Mouse (Mus musculus): ENCODE data around the gene S100a7a. TPM values are rescaled to one million over a fixed set of nuclear protein-coding genes. Genes with fewer than 3 reads are reported as not detected.

Gene S100a7a
- polyA plus RNA-seq, 1 experiment from 2014 or later = not detected

GRCm38 (mm10) chr3:90657405-90657804 lies 3.6 kb downstream of the S100a7a start:
- ATAC-seq (ENCODE audit: insufficient number of reproducible peaks, insufficient read depth, low FRiP score, low TSS enrichment, low read depth) = no peak
- H3K4me3 ChIP-seq (replicated peaks) = no peak overlapping the region

GRCm38 (mm10) chr3:90659364-90660044 lies 5.7 kb downstream of the S100a7a start:
- no peak overlapping the region for H3K9ac ChIP-seq (replicated peaks)
- no peaks in the 10 kb centered on the region for H3K4me1 ChIP-seq (replicated peaks)
- no peak overlapping the region for H3K4me3 ChIP-seq (replicated peaks)
- no peak overlapping the region for H3K27ac ChIP-seq
- no peak for ATAC-seq (ENCODE audit: insufficient number of reproducible peaks, insufficient read depth, low FRiP score, low TSS enrichment, low read depth)
- no peak overlapping the region for H3K4me2 ChIP-seq
- H3K9me3 ChIP-seq = no peaks in the 10 kb centered on the region
- peaks cover 3% of the 10 kb centered on the region; the same call in 1 of the 2 replicates for H3K27me3 ChIP-seq
- H3K36me3 ChIP-seq = no peaks in the 10 kb centered on the region

More at GRCm38 (mm10) chr3:90657405-90657804, 3.6 kb downstream of the S100a7a start:
- H3K4me2 ChIP-seq = no peak overlapping the region
- no peak overlapping the region for H3K9ac ChIP-seq (replicated peaks)
- 78% methylated on average over 4 of the region's 4 CpGs for WGBS
- H3K27ac ChIP-seq = no peak overlapping the region
- H3K36me3 ChIP-seq = no peaks in the 10 kb centered on the region
- no peaks in the 10 kb centered on the region for H3K4me1 ChIP-seq (replicated peaks)
- no peaks in the 10 kb centered on the region for H3K9me3 ChIP-seq
- peaks cover 15% of the 10 kb centered on the region; the same call in 1 of the 2 replicates for H3K27me3 ChIP-seq

DNA sequence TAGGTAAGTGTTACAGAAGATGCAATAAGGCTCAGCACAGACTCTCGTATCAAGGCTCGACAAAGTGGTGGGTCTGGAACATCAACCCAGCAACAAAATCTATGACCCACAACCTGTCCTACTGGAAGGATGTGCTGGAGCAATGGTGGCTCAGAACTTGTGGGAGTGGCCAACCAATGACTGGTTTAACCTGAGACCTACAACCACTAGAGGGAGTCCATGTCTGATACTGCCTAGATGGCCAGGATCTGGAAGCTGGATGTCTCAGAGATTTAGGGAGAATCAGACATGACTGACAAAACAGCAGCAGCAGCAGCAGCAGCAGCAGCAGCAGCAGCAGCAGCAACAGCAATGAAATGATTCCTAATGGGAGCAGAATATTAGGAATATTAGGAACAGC lies 10.4 kb downstream of the S100a7a start:
- ATAC-seq (ENCODE audit: insufficient number of reproducible peaks, insufficient read depth, low FRiP score, low TSS enrichment, low read depth) = no peak
- no peak overlapping the region for H3K4me3 ChIP-seq (replicated peaks)
- no peaks in the 10 kb centered on the region for H3K4me1 ChIP-seq (replicated peaks)
- no peak overlapping the region for H3K9ac ChIP-seq (replicated peaks)
- H3K36me3 ChIP-seq = no peaks in the 10 kb centered on the region
- H3K27me3 ChIP-seq = no peaks in the 10 kb centered on the region
- no peak overlapping the region for H3K4me2 ChIP-seq
- no peaks in the 10 kb centered on the region for H3K9me3 ChIP-seq
- WGBS = 79% methylated on average over 2 of the region's 2 CpGs
- no peak overlapping the region for H3K27ac ChIP-seq

- Histone ChIP-seq H3K4me2 (no peak within 1 kb of the TSS), H3K27me3 (no peaks in the 10 kb centered on the region), H3K4me3 (replicated peaks) (no peak within 1 kb of the TSS), H3K9ac (replicated peaks) (no peak within 1 kb of the TSS), H3K4me1 (replicated peaks) (no peaks in the 10 kb centered on the region), H3K9me3 (no peaks in the 10 kb centered on the region), H3K27ac (no peak within 1 kb of the TSS), H3K36me3 (no peaks in the 10 kb centered on the region)
- no peak for ATAC-seq (ENCODE audit: insufficient number of reproducible peaks, insufficient read depth, low FRiP score, low TSS enrichment, low read depth)
- 62% methylated on average over 8 of the region's 8 CpGs for WGBS
These were observed 15.0 kb downstream of the S100a7a start, which contains the start of gene S100a8 for GRCm38 (mm10) chr3:90668846-90669245. Gene S100a8, plus strand, starts transcription at chr3:90668978.

DNA sequence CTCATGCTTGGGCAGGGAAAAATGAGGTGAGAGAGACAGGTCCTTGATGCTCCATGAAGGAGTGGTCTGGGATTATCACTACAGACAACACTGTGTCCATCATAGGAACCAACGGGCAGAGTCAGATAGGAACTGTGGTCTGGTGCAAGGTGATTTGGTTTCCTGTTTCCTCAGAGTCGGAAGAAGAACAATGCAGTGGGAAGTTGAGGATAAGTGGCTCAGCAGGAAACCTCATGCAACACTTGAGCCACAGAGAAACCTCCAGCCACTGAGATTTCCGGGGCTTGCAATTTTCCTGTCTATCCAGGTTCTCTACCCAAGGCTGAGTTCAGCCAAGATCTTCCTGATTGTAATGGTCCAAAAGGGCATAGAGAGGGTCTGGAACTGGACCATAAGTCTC lies 24.8 kb downstream of the S100a7a start:
- H3K4me1 ChIP-seq (replicated peaks) = no peaks in the 10 kb centered on the region
- no peak overlapping the region for H3K9ac ChIP-seq (replicated peaks)
- H3K4me2 ChIP-seq = no peak overlapping the region
- no peak overlapping the region for H3K4me3 ChIP-seq (replicated peaks)
- no peak for ATAC-seq (ENCODE audit: insufficient number of reproducible peaks, insufficient read depth, low FRiP score, low TSS enrichment, low read depth)
- 61% methylated on average over 3 of the region's 3 CpGs for WGBS
- no peaks in the 10 kb centered on the region for H3K36me3 ChIP-seq
- H3K27ac ChIP-seq = no peak overlapping the region
- no peaks in the 10 kb centered on the region for H3K27me3 ChIP-seq
- H3K9me3 ChIP-seq = no peaks in the 10 kb centered on the region

DNA sequence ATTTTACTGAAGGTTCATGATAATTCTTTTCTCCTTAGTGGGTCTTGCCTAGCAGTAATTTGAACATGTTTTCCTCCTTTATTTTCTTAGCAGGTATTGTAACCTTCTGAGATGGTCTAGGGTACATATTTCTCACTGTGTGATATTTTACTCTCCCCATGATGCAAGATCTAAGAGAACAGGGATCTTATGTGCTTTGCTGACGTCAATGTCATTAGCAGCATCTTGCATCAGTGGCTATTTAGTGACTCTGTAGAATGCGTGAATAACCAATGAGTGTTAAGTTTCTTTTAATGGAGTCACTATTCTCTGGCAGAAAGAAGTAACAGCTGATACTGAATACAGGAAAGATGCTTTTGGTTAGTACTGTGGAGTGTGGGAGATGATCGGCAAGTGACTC lies 30.1 kb downstream of the S100a7a start:
- WGBS = 86% methylated on average over 3 of the region's 3 CpGs
- no peak for ATAC-seq (ENCODE audit: insufficient number of reproducible peaks, insufficient read depth, low FRiP score, low TSS enrichment, low read depth)
- H3K9me3 ChIP-seq = no peaks in the 10 kb centered on the region

DNA sequence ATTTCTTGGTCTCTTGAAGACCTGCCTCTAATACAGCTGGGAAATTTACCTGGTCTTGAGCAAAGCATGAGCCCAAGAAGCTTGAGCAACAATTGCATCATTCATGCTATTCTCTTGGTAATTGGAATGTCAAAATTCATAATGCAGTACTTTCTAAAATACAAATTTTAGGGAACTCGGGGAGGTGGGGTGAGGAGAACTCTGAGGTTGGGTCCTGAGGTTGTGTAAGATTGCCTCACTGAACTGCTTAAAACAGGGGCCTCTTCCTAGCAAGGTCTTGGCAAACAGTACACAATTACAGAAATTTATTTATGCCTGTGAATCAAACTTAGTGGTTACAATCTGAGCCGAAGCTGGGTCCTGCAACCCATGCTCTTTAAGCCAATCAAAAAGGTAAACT lies 33.0 kb downstream of the S100a7a start:
- H3K4me1 ChIP-seq (replicated peaks) = no peaks in the 10 kb centered on the region
- H3K27ac ChIP-seq = no peak overlapping the region
- ATAC-seq (ENCODE audit: insufficient number of reproducible peaks, insufficient read depth, low FRiP score, low TSS enrichment, low read depth) = no peak
- H3K9me3 ChIP-seq = no peaks in the 10 kb centered on the region
- H3K27me3 ChIP-seq = no peaks in the 10 kb centered on the region
- 84% methylated on average over 2 of the region's 2 CpGs for WGBS
- H3K4me2 ChIP-seq = no peak overlapping the region
- no peak overlapping the region for H3K9ac ChIP-seq (replicated peaks)
- H3K36me3 ChIP-seq = no peaks in the 10 kb centered on the region
- no peak overlapping the region for H3K4me3 ChIP-seq (replicated peaks)

More for the DNA sequence above, 30.1 kb downstream of the S100a7a start:
- H3K4me1 ChIP-seq (replicated peaks) = no peaks in the 10 kb centered on the region
- H3K4me3 ChIP-seq (replicated peaks) = no peak overlapping the region
- H3K27me3 ChIP-seq = no peaks in the 10 kb centered on the region
- H3K36me3 ChIP-seq = no peaks in the 10 kb centered on the region
- H3K4me2 ChIP-seq = no peak overlapping the region
- no peak overlapping the region for H3K9ac ChIP-seq (replicated peaks)
- H3K27ac ChIP-seq = no peak overlapping the region

DNA sequence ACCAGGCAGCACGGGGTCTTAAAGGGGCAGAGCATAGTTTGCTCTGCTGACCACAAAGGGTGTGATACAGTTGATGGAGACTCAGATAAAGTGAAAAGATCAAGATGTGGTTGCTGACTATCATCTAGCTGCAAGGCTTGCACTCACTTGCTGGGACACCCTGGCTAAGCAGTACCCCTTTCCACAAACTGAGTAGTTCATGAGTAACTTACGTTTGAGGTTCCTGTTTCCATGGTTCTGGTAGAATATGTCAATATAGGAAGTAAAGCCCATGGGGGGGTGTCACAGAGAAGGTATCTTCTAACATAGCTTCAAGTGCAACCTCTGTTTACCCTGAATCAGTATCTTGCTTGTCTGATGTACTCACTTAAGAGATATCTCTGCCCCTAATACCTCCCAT lies 39.7 kb downstream of the S100a7a start:
- Histone ChIP-seq H3K27me3 (no peaks in the 10 kb centered on the region), H3K27ac (no peak overlapping the region), H3K4me2 (no peak overlapping the region), H3K4me3 (replicated peaks) (no peak overlapping the region), H3K9ac (replicated peaks) (no peak overlapping the region), H3K36me3 (no peaks in the 10 kb centered on the region), H3K9me3 (no peaks in the 10 kb centered on the region), H3K4me1 (replicated peaks) (no peaks in the 10 kb centered on the region)
- WGBS = 72% methylated on average over 2 of the region's 2 CpGs
- ATAC-seq (ENCODE audit: insufficient number of reproducible peaks, insufficient read depth, low FRiP score, low TSS enrichment, low read depth) = no peak

GRCm38 (mm10) chr3:90695613-90696012 lies 41.8 kb downstream of the S100a7a start, which contains the start of gene S100a9:
Gene S100a9, minus strand, starts transcription at chr3:90695721.
- no peaks in the 10 kb centered on the region for H3K27me3 ChIP-seq
- H3K9ac ChIP-seq (replicated peaks) = no peak within 1 kb of the TSS
- H3K4me1 ChIP-seq (replicated peaks) = no peaks in the 10 kb centered on the region
- WGBS = 60% methylated on average over 3 of the region's 3 CpGs
- no peak within 1 kb of the TSS for H3K4me2 ChIP-seq
- H3K36me3 ChIP-seq = no peaks in the 10 kb centered on the region
- no peak within 1 kb of the TSS for H3K4me3 ChIP-seq (replicated peaks)
- no peak for ATAC-seq (ENCODE audit: insufficient number of reproducible peaks, insufficient read depth, low FRiP score, low TSS enrichment, low read depth)
- H3K9me3 ChIP-seq = no peaks in the 10 kb centered on the region
- H3K27ac ChIP-seq = no peak within 1 kb of the TSS

DNA sequence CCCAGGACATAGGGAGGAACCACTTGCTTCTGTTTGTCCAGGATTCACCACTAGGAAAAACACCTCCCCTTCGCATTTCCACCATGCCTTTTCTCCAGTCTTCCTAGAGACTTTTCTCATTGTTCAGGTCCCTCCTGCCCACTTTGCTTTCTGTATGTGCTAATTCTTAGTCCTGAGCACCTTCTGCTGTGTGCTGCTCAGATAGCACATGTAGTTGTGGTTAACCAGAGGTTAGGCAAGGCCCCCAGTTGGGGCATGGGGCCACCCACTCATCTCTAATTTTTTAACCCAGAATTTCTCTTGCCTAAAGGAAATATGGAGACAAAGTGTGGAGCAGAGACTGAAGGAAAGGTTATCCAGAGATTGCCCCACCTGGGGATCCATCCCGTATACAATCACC lies 48.4 kb downstream of the S100a7a start:
- ATAC-seq (ENCODE audit: insufficient number of reproducible peaks, insufficient read depth, low FRiP score, low TSS enrichment, low read depth) = no peak
- Histone ChIP-seq H3K4me2 (no peak overlapping the region), H3K27me3 (no peaks in the 10 kb centered on the region), H3K4me3 (replicated peaks) (no peak overlapping the region), H3K9me3 (no peaks in the 10 kb centered on the region), H3K27ac (no peak overlapping the region), H3K9ac (replicated peaks) (no peak overlapping the region), H3K4me1 (replicated peaks) (no peaks in the 10 kb centered on the region), H3K36me3 (no peaks in the 10 kb centered on the region)
- WGBS = 85% methylated on average over 2 of the region's 2 CpGs

All from limb, embryonic 12.5 days (tissue).